Mouse (Mus musculus) spleen, adult 12 weeks (tissue): Measurements from ENCODE around the gene Rnf180.
"Not testable (repeated sequence)": the region's sequence is repeated elsewhere in the genome, so short reads cannot be mapped to it uniquely, and the experiment has no call there.

ENCODE experiments used
- DNase-seq: peaks from one replicate; pipeline ENCODE4 v3.0.0; 2022; ENCODE audit warnings: low spot score

Rnf180 gene

GRCm38 (mm10) chr13:105294715-105295114 lies at the start of gene Rnf180:
Gene Rnf180 (minus strand): TSS chr13:105294815.
- no peak for DNase-seq

GRCm38 (mm10) chr13:105331199-105331968 lies 36.8 kb upstream of the Rnf180 start:
- DNase-seq, result no peak

- no peak for DNase-seq
Measured at GRCm38 (mm10) chr13:105326946-105327345, 32.3 kb upstream of the Rnf180 start.

- DNase-seq, result no peak
Measured at GRCm38 (mm10) chr13:105316926-105317325, 22.3 kb upstream of the Rnf180 start.

- no peak for DNase-seq
Measured at GRCm38 (mm10) chr13:105316009-105316408, 21.4 kb upstream of the Rnf180 start.

GRCm38 (mm10) chr13:105312763-105313162 lies 18.1 kb upstream of the Rnf180 start:
- DNase-seq, result no peak

GRCm38 (mm10) chr13:105310562-105310961 lies 15.9 kb upstream of the Rnf180 start:
- DNase-seq, result not testable (repeated sequence)

- DNase-seq, result no peak
Measured at GRCm38 (mm10) chr13:105305513-105305912, 10.9 kb upstream of the Rnf180 start.

GRCm38 (mm10) chr13:105304054-105304453 lies 9.4 kb upstream of the Rnf180 start:
- DNase-seq, result no peak

- no peak for DNase-seq
Measured at GRCm38 (mm10) chr13:105300009-105300346, 5.4 kb upstream of the Rnf180 start.

- DNase-seq, result no peak
Measured at GRCm38 (mm10) chr13:105299162-105300008, 4.8 kb upstream of the Rnf180 start.

- DNase-seq, result no peak
Measured at GRCm38 (mm10) chr13:105293781-105294667, 591 bp downstream of the Rnf180 start.

- DNase-seq, result no peak
Measured at GRCm38 (mm10) chr13:105291816-105292215, 2.8 kb downstream of the Rnf180 start.

GRCm38 (mm10) chr13:105290594-105290993 lies 4.0 kb downstream of the Rnf180 start:
- no peak for DNase-seq

GRCm38 (mm10) chr13:105290021-105290420 lies 4.6 kb downstream of the Rnf180 start:
- DNase-seq, result no peak

- DNase-seq, result no peak
Measured at GRCm38 (mm10) chr13:105279397-105280018, 15.1 kb downstream of the Rnf180 start.

GRCm38 (mm10) chr13:105270394-105271094 lies 24.1 kb downstream of the Rnf180 start:
- no peak for DNase-seq

- DNase-seq, result no peak
Measured at GRCm38 (mm10) chr13:105267464-105267863, 27.2 kb downstream of the Rnf180 start.

GRCm38 (mm10) chr13:105266746-105267145 lies 27.9 kb downstream of the Rnf180 start:
- DNase-seq, result no peak

GRCm38 (mm10) chr13:105256757-105257433 lies 37.7 kb downstream of the Rnf180 start:
- no peak for DNase-seq
